Mouse (Mus musculus) left cerebral cortex, postnatal 4 days (tissue): ENCODE data around the gene Cox7a1. TPM values are rescaled to one million over a fixed set of nuclear protein-coding genes. Genes with fewer than 3 reads are reported as not detected.

Source experiments
- DNase-seq: peaks from one replicate; pipeline ENCODE4 v3.0.0-alpha.2; 2022
- intact Hi-C: fragments of 180-260 bp; cut with DNase I; formaldehyde crosslinking; loops from one replicate; pipeline ENCODE4 v1.15.1; 2025
- total RNA-seq, 2 experiments: library from RNA; stranded (reverse); gene quantifications; 2 replicates each; pipeline ENCODE4 v1.2.3; 2021

The Cox7a1 gene
- total RNA-seq, 2 experiments from 2014 or later: 1.5 to 2.0 TPM

- intact Hi-C loops: loop anchor here (5.0 kb wide), 1 partner anchor 35 kb away; the partner anchor contains the start of gene Cox7a1
- no peak for DNase-seq
These were observed 33.3 kb downstream of the Cox7a1 start for GRCm38 (mm10) chr7:30217277-30217676.

- intact Hi-C loops: loop anchor here (5.0 kb wide), 1 partner anchor 37 kb away; the partner anchor contains the start of gene Cox7a1
These were observed 35.5 kb downstream of the Cox7a1 start for GRCm38 (mm10) chr7:30219293-30220007.

GRCm38 (mm10) chr7:30220008-30220356 is 36.0 kb downstream of the Cox7a1 start:
- intact Hi-C loops: no loop called here

More at GRCm38 (mm10) chr7:30219293-30220007, 35.5 kb downstream of the Cox7a1 start:
- peak; percentile 40 for DNase-seq

GRCm38 (mm10) chr7:30221433-30221832 is 37.5 kb downstream of the Cox7a1 start:
- no peak for DNase-seq
- intact Hi-C loops: no loop called here

More at GRCm38 (mm10) chr7:30220008-30220356, 36.0 kb downstream of the Cox7a1 start:
- DNase-seq: no peak

- intact Hi-C loops: no loop called here
- DNase-seq: no peak
These were observed 38.3 kb downstream of the Cox7a1 start for GRCm38 (mm10) chr7:30222205-30222604.

GRCm38 (mm10) chr7:30224206-30224605 is 40.3 kb downstream of the Cox7a1 start:
- intact Hi-C loops: no loop called here

GRCm38 (mm10) chr7:30231328-30231668 is 47.4 kb downstream of the Cox7a1 start:
- no peak for DNase-seq
- intact Hi-C loops: no loop called here

More at GRCm38 (mm10) chr7:30224206-30224605, 40.3 kb downstream of the Cox7a1 start:
- DNase-seq: no peak

- DNase-seq: peak; percentile 99
- intact Hi-C loops: no loop called here
These were observed 47.9 kb downstream of the Cox7a1 start, which contains the start of the genes Polr2i and Tbcb for GRCm38 (mm10) chr7:30231669-30232454. Polr2i (plus strand) TSS chr7:30231948. Tbcb (minus strand) TSS chr7:30232272.

- intact Hi-C loops: no loop called here
- DNase-seq: peak; percentile 71
These were observed 48.7 kb downstream of the Cox7a1 start for GRCm38 (mm10) chr7:30232631-30233148.

- peak; percentile 29 for DNase-seq
- intact Hi-C loops: no loop called here
These were observed 49.4 kb downstream of the Cox7a1 start for GRCm38 (mm10) chr7:30233387-30233786.

GRCm38 (mm10) chr7:30234276-30234858 is 50.4 kb downstream of the Cox7a1 start:
- DNase-seq: no peak
- intact Hi-C loops: no loop called here

- intact Hi-C loops: no loop called here
- no peak for DNase-seq
These were observed 51.1 kb downstream of the Cox7a1 start for GRCm38 (mm10) chr7:30235091-30235490.

GRCm38 (mm10) chr7:30235625-30236024 is 51.7 kb downstream of the Cox7a1 start, which contains the start of gene Ovol3:
Ovol3 (minus strand) TSS chr7:30235725.
- DNase-seq: no peak
- intact Hi-C loops: no loop called here

Other genes starting within 250 kb of the Cox7a1 start
- gene Zfp74, start 230.1 kb upstream of the Cox7a1 start, total RNA-seq: 10 to 100 TPM; 25.4 to 28.2 TPM
- gene Zfp568, start 200.2 kb upstream of the Cox7a1 start, total RNA-seq: 1 to 10 TPM; 5.1 to 5.4 TPM
- gene Zfp14, start 132.8 kb upstream of the Cox7a1 start, total RNA-seq: 10 to 100 TPM; 10.9 to 11.5 TPM
- gene Zfp82, start 111.2 kb upstream of the Cox7a1 start, total RNA-seq: 1 to 10 TPM; 4.6 to 8.5 TPM
- 1 to 10 TPM in 1 of 2 experiments, not detected in 1; 1.9 TPM for gene Gm26920, start 93.7 kb upstream of the Cox7a1 start, total RNA-seq
- gene Zfp566, start 93.6 kb upstream of the Cox7a1 start, total RNA-seq: 10 to 100 TPM; 12.9 to 17.3 TPM
- gene Zfp260, start 89.4 kb upstream of the Cox7a1 start, total RNA-seq: 10 to 100 TPM; 64.8 to 65.3 TPM
- 10 to 100 TPM; 33.0 to 33.9 TPM for gene Zfp382, start 62.2 kb upstream of the Cox7a1 start, total RNA-seq
- 10 to 100 TPM; 66.8 to 68.1 TPM for gene Zfp146, start 14.4 kb upstream of the Cox7a1 start, total RNA-seq
- 100 to 1,000 TPM; 193 to 198 TPM for gene Capns1, start 14.7 kb downstream of the Cox7a1 start, total RNA-seq
- 10 to 100 TPM; 94.9 to 96.9 TPM for gene Polr2i, start 47.8 kb downstream of the Cox7a1 start, total RNA-seq
- gene Tbcb, start 48.1 kb downstream of the Cox7a1 start, total RNA-seq: 100 to 1,000 TPM; 229 to 238 TPM
- not detected for gene Ovol3, start 51.6 kb downstream of the Cox7a1 start, total RNA-seq
- gene Thap8, start 96.0 kb downstream of the Cox7a1 start, total RNA-seq: under 1 TPM; 0.40 to 0.54 TPM
- 1 to 10 TPM; 5.0 to 5.5 TPM for gene Wdr62, start 96.3 kb downstream of the Cox7a1 start, total RNA-seq
- gene Clip3, start 107.6 kb downstream of the Cox7a1 start, total RNA-seq: 100 to 1,000 TPM; 403 to 414 TPM
- 10 to 100 TPM; 42.0 to 44.2 TPM for gene Alkbh6, start 124.6 kb downstream of the Cox7a1 start, total RNA-seq
- 1 to 10 TPM; 6.9 to 8.3 TPM for gene Syne4, start 130.7 kb downstream of the Cox7a1 start, total RNA-seq
- under 1 TPM; 0.58 to 0.66 TPM for gene E130208F15Rik, start 137.6 kb downstream of the Cox7a1 start, total RNA-seq
- 1 to 10 TPM; 7.1 to 7.4 TPM for gene Sdhaf1, start 139.8 kb downstream of the Cox7a1 start, total RNA-seq
- 10 to 100 TPM; 46.3 to 50.7 TPM for gene Lrfn3, start 178.6 kb downstream of the Cox7a1 start, total RNA-seq
- gene Tyrobp, start 229.6 kb downstream of the Cox7a1 start, total RNA-seq: 10 to 100 TPM; 10.4 to 11.0 TPM
- gene Hcst, start 235.7 kb downstream of the Cox7a1 start, total RNA-seq: not detected
- gene Nfkbid, start 237.6 kb downstream of the Cox7a1 start, total RNA-seq: 1 to 10 TPM; 2.1 to 3.0 TPM